Mouse (Mus musculus) regulatory T cell (primary cell): ENCODE measurements around the gene Ssh3.
"Not testable (repeated sequence)": the region's sequence is repeated elsewhere in the genome, so short reads cannot be mapped to it uniquely, and the experiment has no call there.

Experiments
- in situ Hi-C: fragments of 300-600 bp; cut with MboI, MseI; formaldehyde crosslinking; loops from one replicate; pipeline ENCODE4 v1.15.1; 2025; ENCODE audit warnings: high pct_unique_total_duplicates

The Ssh3 gene

GRCm38 (mm10) chr19:4296611-4297010 is 27.6 kb upstream of the Ssh3 start:
- in situ Hi-C loops: no loop called here

DNA sequence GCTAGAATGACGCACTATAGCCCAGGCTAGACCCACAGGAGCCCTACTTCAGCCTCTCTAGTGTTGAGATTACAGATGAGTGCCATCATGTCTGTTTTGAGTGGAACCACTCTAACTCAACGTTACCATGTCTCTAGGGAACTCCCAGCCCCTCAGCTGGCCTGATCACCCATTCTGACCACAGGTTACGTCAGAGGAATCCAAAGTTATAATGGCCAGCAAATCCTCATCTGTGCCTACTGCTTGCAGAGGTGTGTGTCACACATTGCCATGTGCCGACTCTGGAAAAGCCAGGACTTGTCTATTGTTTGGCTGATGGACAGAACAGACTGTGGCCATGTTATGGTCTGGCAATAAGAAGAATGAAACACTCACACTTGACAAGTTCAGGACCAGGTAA is 26.4 kb upstream of the Ssh3 start:
- in situ Hi-C loops: no loop called here

DNA sequence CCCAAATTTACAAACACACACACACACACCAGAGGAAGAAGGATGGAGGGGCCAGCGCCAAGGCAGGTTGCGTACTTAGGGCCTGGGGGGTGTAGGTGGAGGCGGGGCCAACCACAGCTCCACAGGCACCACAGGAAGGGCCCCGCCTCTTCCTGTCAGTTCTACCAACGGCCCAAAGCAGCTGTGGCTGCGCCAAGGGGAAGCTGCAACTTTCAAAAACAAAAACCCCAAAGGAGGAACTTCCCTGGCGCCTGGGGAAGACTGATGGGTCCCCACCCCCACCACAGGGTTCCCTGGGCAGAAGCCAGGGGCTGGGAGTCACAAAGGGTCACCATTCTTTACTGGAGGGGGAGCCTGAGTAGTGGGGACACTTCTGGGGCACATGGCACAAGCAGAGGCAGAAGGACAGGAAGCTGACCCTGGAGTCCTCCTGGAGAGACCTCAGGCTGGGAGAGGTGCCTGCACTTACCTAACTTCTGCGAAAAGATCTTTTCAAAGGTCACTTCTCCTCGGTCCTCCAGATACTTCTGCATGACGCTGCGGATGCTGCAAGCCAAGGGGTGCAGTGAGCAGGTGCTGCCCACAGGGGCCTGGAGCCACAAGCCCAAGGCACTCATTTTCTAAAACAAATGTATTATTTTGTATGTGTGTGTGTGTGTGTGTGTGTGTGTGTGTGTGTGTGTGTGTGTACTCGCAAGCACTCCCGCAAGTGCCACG is 25.6 kb upstream of the Ssh3 start:
- in situ Hi-C loops: no loop called here

DNA sequence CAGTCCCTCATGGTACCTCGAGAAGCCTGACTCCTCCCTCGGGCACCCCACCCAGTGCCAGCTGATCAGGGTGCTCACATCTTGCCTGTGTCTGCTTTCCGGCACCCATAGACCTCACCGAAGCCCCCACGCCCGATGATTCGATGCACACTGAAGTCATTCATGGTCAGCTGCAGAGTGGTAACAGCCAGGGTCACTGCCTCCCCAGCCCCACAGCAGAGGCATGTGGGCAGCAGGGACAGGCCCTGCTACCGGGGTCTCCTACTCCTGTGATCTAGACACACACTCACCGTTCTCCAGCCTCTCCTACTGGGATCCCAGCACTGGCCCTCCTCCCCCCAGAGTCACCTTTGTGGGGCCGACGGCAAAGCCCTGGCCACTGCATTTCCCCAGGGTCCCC is 22.2 kb upstream of the Ssh3 start:
- in situ Hi-C loops: no loop called here

- in situ Hi-C loops: no loop called here
Observed at GRCm38 (mm10) chr19:4290749-4291148, 21.8 kb upstream of the Ssh3 start.

DNA sequence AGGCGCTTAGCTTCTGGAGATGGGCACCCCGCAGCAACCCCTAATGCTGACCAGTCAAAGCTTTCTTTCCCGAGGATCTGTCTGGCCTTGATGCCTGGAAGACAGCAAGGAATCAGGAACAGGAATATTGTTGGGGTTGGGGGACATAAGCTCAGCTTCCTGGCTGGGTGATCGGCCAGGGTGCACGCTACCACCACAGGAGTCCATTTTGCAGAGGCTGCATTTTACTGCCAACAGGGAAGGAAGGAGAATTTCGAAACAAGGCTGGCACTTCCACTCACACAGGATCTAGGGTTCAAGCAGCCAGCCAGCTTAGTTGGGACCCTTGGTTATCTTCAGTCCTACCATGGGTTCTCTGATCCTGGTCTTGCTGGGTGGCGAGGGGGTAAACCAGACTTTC is 14.7 kb upstream of the Ssh3 start:
- in situ Hi-C loops: no loop called here

DNA sequence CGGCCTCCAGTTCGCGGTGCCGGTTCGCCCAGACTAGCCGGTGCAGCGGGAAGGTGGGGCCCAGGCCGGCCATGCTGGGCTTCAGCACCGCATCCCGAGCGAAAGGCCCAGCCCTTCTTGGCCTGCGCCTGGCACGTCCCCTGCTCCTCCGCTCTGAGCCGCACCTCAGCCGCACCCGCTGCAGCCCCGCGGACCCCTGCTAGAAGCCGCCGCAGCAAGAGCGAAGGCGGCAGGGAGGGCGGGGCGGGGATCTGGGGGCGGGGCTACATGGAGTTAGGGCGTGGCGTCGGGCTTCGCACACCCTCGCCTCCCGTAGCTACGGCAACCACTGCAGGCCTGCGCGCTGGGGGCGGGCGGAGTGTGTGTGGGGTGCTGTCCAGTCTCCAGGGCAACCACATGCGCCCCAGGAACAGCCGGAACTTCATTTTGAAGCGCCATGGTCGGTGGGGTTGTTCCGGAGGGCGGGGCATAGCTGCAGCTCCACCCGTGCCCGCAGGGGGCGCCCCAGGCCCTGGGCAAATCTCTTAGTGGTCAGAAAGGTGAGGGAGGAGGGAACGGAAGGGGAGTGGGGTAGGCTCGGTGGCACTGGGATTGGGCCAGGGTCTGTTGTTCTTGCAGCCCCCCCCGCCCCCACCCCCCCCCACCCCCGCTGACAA is 14.0 kb upstream of the Ssh3 start, which contains the start of gene Ankrd13d:
TSS of gene Ankrd13d (minus strand) at position 240 of the 656 bp plus-strand sequence.
- in situ Hi-C loops: no loop called here

DNA sequence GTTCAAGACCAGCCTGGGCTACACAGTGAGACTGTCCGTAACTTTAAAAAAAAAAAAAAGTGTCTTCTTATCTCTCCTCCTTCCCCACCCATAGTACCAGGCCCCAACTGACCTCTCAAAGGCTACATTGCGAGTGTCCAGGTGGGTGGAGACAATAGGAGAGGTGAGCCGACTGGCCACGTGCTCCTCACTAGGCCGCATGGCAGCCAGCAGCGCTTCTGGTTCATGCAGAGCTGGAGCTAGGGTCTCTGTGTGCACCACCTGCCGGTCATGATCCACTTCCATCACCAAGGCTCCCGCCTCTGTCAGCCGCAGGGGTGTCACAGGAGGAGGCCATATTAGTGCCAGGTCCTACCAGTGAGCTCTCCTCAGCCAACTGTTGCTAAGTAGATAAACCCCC is 11.4 kb upstream of the Ssh3 start:
- in situ Hi-C loops: no loop called here

DNA sequence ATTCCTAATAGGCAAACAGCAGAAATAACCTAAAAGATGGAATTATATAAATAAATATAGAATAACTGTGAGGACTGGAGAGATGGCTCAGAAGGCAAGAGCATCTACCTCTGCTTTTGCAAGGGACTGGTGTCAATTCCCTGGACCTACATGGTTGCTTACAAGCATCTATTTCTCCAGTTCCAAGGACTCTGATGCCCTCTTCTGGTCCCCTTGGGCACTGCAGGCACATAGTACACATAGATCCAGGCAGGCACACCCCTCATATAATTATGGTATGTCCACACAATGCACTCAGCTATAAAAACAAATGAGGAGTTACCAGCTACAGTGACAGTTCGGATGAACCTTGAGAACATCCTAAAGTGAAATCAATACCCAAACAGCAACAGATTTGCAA is 10.5 kb upstream of the Ssh3 start:
- in situ Hi-C loops: no loop called here

DNA sequence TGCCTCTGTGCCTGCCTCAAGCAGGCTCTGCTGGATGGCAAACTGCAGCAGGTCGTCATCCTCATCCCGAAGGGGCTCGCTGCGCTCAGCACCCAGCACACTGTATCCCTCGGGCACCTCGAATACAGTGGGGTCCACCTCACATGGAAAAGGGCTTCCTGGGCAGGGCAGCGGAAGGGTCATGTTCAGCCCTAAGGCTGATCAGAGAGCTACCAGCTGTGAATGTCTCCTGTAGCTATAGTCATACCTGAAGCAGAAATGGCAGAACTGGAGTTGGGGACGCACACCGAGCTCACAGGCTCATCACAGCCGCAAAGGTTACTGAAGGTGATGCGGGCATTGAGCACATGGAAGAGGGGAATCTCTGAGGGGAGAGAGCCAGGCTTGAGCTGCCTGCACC is 2.0 kb upstream of the Ssh3 start:
- in situ Hi-C loops: no loop called here

GRCm38 (mm10) chr19:4270187-4270586 is 1.2 kb upstream of the Ssh3 start:
- in situ Hi-C loops: no loop called here

DNA sequence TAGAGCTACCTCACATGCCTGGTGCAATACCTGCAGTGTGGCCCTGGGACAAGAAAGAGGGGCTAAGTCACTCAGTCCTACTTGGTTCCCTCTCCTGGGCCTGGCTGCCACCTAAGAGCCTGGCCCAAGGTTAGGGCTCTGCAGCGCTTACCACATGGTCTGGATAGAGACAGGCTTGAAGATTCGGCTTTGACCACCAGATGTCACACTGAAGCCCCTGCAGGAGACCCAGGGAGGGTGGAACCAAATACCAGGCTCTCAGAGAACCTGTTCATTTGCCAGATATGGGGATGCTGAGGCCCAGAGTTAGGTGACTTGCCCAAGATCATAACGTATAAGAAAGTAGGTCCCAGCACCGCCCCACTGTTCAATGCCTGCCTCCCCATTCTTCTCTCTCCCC is 3.0 kb downstream of the Ssh3 start:
- in situ Hi-C loops: no loop called here

DNA sequence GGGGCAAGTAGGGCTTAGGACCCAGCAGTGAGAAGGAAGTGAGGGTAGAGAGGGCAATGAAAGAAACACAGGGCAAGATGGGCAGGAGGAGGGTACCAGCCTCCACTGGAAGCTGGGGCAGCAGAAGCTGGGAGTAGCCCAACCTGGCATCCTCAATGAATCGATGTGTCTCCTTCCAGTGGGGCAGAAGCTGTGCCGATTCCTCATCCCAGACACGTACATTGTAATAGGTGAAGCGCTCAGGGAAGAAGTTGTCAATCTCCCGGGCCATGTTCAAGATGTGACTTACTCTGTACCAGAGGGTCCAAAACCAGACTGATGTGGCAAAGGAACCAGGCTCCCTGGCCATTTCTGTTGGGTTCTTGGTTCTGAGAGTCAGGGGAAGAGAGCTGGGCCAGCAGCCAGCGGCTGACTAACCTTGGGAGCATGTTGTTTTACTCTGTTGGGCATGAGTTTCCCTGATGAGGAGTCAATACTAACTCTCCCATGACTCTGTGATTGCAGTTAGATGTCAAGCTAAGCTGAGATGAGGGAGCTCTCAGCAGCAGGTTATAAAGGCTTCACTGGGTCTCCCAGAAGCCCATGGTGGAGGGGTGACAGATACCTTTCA is 4.7 kb downstream of the Ssh3 start:
- in situ Hi-C loops: no loop called here

- in situ Hi-C loops: no loop called here
Observed at GRCm38 (mm10) chr19:4263702-4264101, 5.3 kb downstream of the Ssh3 start.

DNA sequence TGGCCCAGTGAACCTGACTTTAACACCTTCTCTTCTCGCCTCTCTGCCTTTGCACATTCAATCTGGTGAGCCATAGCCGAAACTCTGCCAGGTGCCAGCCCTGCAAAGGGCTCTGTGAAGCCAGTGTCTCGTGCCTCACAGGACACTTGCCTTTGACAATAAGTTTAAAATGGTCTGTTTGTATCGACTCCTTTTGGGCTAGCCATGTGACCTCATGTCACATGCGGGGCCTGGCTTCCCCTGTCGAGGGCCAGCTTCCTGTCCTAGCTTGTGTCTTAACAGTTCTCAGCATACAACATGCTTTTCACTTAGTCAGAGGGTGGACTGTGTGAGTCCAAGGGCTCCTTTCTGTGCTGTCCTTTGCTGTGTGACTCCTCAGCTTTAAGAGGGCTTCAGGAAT is 6.2 kb downstream of the Ssh3 start:
- in situ Hi-C loops: no loop called here

DNA sequence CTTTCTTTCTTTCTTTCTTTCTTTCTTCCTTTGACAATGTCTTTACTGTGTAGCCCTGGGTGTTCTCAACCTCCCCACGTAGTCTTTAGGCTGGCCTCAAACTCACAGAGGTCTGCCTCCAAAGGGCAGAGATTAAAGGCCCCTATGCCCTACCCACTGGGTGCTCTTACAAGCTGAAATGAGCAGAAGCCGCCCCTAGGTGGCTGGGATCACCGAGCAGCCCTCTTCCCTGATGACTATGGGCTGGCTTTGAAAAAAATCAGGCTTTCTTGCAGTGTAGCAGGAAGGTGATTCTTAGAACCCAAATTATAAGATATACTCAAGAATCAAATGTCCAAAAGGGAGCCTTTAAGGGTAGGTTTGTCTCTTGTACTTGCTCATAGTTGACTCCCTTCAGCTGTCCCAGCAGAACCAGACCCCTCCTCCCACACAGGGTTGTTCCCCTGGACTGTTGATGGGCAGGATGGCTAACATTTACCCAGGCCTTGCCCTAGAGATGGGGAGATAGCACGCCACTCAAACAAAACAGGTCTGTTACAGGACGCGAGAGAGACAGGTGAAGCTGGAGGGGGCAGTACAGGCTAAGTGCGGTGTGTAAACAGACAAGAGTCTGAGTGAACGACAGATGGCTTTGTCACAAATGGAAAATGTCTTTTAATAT is 7.8 kb downstream of the Ssh3 start:
- in situ Hi-C loops: no loop called here

GRCm38 (mm10) chr19:4257897-4258252 is 11.1 kb downstream of the Ssh3 start:
- in situ Hi-C loops: loop anchor here (5.0 kb wide), 1 partner anchor 54 kb away; no protein-coding TSS in a partner anchor

GRCm38 (mm10) chr19:4257216-4257896 is 11.6 kb downstream of the Ssh3 start:
- in situ Hi-C loops: loop anchor here (5.0 kb wide), 1 partner anchor 55 kb away; no protein-coding TSS in a partner anchor

GRCm38 (mm10) chr19:4255583-4256162 is 13.3 kb downstream of the Ssh3 start:
- in situ Hi-C loops: loop anchor here (5.0 kb wide), 1 partner anchor 57 kb away; no protein-coding TSS in a partner anchor

GRCm38 (mm10) chr19:4254230-4254629 is 14.8 kb downstream of the Ssh3 start:
- in situ Hi-C loops: no loop called here

GRCm38 (mm10) chr19:4248683-4249082 is 20.3 kb downstream of the Ssh3 start:
- in situ Hi-C loops: not testable (repeated sequence)
